Mouse (Mus musculus) brain, adult 2 months (tissue): ENCODE data around the gene Rpp25.

Source experiments
- DNase-seq: peaks from one replicate; pipeline ENCODE4 v3.0.0; 2011; ENCODE audit warnings: low read depth, low spot score

Rpp25 gene

GRCm38 (mm10) chr9:57554753-57555152, 50.9 kb downstream of the Rpp25 start:
- DNase-seq, result no peak
